Mouse (Mus musculus) cerebellum, adult 11 months (tissue): ENCODE data around the gene Apol8.

ENCODE experiments used
- DNase-seq: peaks from one replicate; pipeline ENCODE4 v3.0.0; 2022

Apol8 gene

DNA sequence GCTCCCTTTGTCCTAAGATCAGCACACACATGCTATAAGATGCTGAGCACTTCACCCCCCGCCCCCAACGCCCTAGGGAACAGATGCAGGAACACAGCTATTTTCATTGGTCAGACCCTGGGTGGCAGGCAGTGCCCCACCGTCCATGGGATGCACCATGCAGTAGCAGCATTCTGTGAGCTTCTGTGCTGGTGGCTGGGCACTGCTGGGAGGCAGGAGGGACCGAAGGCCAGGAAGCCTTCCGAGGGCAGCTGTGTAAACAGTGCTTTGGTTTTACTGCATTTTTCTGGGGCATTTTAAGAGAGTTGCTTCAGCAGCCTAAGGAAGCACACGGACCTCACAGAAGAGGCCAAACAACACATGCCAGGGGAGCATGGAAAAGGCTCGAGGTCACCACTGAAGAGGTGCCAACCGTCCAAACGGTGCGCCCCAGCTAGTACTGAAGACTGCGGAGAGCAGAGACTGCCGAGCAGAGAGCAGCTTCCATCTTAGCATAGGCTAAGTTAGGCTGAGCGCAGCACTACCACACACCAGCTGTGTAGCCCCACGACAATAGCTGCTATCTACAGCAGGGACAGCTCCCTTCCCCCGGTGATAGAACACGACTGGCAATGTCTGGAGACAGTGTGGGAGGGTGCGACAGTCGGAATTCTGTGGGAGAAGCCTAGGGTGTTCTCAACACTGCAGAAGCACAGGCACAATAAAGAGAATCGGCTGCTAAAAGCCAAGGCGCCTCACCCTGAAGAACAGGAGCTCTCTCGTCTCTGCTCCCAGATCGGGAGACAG, 27.4 kb upstream of the Apol8 start:
- DNase-seq: no peak

DNA sequence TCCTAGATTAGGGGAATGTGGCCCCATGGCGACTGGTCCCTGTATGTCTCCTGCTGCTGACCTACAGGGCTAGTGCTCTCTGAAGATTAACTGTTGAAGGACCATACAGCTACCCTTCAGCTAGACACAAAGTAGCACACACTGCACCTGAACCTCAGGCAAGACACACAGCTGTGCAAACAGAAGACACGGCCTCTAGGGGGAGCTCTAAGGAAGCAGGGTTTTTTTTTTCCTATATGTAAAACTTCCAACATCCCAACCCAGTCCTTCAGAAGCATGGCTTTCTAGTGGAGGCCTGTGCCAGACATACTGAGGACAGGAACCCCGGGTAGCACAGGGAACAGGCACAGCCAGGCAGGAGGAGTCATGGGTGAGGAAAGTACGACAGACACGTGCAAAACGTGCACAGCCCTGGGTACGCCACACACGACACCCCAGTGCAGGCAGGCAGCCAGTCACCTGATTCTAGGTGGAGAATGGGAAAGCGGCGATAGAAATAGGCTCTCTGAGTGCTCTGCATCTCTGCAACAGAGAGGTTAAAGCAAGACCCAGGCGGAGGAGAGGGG, 25.7 kb upstream of the Apol8 start:
- DNase-seq: no peak

DNA sequence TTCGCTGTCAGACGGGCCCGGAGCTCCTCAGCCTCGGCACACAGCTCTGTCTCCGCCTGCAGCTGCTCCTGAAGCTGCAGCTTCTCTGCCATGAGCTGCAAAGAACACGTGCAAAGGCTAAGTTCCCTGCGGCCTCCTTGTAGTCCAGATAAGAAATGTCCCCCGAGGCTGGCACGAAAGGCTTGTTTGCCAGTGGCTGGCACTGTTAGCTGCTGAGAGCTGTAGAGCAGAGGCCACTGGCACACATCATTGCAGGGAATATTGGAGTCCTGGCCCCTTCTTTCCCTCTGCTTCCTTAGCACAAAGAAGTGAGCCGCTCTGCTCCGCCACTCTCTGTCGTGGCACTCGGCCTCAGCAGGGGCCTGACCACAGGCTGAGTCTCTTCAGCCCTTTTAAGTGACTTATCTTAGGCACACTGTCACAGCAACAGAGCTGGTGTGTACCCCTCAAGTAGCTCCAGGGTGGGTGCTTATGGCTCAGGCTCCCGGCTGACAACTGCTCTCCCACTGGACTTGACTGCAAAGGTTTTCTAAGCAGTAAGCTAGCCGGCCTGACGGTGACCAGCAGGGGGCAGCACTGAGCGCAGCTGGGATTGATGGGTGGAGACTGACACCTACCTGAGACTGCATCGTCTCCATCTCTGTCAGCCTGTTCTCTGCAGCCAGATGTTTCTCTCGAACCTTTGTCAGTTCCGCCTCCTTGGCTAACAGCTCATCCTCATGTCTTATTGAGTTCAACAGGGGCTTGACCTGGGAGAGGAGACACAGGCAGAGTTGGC, 18.6 kb upstream of the Apol8 start:
- DNase-seq: peak; percentile 77

DNA sequence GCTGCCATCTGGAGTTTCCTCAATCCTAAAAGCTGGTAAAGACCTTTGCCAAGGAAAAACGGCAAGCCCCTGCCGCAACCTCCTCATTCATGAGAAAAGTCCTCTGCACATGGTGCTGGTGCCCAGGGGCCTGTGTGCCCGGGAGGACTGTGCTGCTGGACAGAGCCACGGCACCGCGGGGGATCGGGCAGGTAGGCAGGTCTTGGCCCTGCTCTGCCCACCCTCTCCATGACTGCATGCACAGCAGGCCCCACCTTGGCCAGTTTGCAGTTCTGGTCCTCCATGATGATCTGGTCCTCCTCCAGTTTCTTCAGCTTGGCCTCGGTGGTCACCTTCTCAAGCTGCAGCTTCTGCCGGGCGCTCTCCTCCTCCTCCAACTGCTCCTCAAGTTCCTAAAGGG, 17.5 kb upstream of the Apol8 start:
- DNase-seq: no peak

DNA sequence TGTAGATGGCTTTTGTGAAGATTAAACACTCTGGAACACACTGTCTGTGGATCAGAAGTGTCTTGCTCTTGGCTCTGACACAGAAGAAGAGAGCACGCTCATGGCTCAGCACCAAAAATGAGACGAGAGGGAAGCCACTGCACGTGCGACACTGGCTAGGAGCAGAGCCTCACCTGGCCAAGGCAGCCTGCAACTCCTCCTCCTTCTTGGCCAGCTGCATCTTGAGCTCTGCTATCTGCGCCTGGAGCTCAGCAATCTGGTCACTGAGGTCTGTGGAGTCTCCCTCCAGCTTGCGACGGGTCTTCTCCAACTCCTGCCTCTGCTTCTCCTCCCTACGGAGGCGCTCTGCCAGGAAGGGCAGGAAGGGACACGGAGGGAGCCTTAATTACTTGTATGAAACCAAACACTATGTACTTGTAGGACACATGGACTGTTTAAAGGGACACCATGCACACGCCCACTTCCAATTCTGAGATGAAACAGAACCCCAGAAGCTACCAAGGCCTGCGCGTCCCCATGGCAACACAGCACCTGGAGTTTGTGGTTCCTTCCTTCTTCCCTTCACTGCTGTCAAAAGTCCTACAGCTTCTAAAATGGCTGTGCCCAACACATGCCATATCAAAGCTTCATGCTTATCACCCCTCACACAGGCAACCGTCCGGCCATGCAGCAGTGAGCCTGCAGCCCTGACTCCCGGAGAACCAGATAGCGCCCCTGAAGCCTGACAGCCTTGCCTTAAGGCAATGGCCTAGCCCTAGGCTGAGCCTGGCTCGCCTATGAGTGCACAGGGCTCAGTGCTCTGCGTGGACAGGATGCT, 16.5 kb upstream of the Apol8 start:
- no peak for DNase-seq

DNA sequence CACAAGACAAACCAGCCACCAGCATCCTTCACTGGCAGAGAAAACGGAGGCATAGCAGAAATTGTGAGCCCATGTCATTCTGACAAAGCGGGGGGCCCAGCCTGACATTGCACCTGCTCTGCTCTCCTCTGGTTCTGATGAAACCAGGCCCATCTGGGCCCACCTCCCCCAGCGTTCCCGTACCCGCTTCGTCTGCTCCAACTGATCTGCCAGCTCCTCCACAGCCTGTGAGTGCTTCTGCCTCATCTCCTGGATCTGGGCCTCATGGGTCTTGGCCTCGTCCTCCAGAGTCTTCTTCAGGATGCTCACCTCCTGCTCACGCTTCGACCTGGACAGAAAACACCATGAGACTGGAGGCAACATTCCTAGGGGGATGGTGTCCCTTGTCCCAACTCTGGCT, 14.1 kb upstream of the Apol8 start:
- DNase-seq: no peak

DNA sequence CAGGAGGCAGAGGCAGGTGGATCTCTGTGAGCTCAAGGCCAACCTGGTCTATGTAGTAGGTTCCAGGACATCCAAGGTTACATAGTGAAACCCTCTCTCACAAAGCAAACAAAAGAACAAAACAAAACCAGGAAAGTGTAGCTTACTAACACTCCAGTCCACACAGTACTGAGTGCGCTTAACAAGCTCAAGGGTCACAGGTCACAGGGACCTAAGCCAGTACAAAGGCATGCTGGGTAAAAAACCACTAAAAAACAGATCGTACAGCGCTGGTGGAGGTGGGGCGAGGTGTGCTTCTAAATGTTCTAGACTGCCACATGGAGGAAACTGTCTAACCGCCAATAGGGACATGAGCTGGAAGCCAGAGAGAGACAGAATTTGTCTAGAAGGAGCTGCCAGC, 13.5 kb upstream of the Apol8 start:
- DNase-seq: no peak

DNA sequence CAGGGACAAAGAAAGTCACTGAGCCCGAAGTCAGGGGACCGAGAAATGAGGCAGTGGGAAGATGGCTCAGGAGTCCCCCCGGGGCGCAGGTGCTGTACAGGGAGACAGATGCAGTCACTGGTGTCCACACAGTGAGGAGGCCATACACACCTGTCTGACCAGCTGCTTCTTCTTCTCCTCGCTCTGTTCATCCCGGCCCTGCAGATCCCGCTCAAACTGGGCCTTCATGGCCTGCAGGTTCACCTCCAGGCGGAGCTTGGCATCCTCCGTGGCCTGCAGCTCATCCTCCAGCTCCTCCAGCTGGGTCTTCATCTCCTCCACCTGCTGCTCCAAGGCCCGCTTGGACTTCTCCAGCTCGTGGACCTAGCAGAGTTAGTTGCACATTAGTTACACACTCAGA, 10.2 kb upstream of the Apol8 start:
- DNase-seq: no peak

DNA sequence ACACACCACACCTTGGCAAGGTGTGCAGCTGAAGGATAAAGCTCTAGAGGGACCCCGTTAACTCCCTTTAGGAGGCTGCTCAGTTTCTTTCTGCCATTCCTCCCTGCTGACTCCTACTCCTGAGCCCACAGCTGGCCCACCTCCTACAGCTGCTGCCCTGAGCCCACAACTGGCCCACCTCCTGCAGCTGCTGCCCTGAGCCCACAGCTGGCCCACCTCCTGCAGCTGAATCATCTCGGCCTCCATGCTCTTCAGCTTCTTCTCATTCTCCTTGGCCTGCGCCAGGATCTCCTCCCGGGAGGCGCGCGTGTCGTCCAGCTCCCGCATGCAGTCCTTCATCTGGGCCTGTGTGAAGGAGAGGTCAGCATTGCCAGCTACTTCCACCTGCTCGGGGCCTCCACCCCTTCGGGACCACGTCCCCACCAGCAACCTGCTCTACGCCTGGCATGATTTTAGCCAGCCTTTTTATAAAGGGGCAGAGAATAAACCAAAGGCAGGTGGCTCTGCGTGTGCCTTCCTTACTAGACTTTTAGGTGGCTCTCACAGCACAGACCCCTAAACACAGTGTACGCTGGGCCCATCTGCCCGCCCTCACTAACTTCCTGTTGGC, 8.8 kb upstream of the Apol8 start:
- DNase-seq: no peak

DNA sequence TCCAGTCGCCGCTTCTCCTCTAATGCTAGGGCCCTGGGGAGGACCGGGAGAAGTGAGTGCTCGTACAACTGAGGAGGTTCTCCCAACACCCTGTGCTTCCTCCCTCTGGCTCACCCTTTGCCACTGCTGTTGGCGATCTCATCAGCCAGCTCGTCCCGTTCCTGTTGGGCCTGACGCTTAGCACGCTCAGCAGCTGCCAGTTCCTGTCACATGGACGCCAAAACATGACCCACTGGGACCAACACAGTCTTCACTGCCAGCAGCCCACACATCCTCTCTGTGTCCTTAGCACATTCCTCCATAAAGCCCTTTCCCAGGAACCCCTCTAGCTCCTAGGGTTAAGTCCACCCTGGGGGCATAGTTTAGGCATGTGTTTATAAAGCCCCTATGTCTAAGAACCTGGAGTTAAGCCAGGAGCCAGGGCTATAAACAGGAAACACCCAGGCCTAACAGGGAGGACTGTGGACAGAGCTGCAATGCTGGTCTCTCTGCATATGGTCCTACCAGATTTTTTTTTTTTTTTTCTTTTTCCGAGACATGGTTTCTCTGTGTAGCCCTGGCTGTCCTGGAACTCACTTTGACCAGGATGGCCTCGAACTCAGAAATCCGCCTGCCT, 7.7 kb upstream of the Apol8 start:
- no peak for DNase-seq

DNA sequence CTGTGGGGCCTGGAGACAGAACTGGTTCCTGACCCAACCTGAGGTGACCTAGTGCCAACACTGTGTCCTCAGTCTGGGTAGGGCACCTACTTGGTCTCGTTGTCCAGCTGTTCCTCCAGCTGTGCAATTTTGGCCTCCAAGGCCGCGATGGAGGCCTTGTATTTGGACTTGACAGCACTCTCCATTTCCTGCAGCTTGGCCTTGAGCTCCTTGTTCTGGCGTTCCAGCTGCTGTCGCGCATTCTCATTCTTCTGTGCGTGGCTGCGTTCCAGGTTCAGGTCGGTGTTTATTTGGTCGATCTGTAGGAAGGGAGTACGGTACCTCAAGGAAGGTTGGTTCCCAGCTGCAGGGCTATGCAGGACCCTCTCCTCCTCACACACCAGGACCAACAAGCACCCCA, 6.9 kb upstream of the Apol8 start:
- no peak for DNase-seq

DNA sequence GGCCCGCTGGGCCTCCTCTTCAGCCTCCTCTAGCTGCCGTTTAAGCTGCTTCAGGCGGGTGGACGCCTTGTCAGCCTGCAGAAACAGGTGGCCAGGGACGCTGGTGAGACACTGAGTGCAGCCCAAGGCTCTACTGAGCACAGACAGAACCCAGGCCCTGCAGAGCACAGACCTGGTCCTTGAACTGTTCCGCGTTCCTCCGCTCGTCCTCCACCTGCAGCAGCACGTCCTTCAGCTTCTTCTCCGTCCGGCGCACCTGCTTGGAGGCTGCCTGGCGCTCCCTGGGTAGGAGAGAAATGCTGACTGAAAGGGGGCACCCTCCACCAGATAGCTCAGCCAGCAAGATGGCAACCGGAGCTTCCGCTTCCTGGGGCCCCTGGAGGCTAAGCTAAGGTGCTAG, 6.2 kb upstream of the Apol8 start:
- no peak for DNase-seq

DNA sequence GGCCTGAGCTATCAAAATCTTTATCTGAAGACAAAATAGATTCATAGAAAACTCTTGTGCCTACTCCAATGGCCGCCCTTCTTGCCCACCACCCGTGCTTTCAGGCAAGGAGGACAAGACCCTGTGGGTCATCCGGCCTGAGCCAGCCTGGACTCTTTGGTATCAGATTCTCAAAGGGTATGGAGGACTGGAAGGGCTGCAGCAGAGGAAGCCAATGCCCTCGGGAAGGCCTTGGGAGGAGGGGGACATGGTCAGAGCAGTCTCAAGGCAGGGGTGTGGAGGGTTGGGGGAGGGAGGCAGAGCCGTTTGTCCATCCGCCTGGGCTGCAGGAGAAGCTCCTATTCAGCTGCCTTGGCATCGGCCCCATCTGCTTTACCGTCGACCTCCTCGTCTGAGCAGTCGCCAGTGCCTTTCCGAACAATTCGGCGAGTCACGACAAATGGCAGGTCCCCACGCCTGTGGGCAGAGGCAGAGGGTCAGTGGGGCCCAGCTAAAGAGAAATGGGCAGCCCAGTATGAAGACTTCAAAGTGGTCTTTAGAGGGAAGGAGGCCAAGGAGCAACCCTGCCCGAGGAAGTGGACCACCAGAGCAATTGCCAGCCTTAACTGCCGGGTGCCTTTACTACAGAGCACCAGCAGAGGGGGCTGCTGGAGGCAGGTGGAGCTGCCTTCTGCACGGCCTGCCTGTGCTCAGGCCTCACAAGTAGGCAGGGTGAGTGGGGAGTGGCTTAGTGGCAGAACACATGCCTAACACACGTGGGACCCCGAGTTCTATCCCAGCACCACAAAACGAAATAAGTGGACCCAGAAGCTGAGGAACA, 5.0 kb upstream of the Apol8 start:
- DNase-seq: no peak

DNA sequence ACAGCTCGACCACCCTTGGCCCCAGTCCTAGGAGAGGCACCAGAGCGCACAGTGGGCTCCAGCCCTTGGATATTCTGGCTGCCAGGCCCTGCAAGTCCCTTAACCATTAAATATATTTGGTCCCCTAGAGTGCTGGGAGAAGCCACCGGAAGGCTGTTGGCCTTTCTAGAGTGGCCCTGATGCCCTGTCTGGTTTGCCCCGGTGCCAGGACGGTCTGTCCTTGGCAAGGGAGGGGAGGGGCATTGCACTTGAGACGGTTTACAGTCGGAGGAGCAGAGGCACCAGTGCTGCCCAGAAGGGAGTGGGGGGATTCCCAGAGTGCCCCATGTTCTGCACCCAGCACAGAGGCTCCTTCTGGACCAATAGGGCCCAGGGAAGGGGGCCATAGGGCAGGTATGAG, 4.3 kb upstream of the Apol8 start:
- DNase-seq: no peak

DNA sequence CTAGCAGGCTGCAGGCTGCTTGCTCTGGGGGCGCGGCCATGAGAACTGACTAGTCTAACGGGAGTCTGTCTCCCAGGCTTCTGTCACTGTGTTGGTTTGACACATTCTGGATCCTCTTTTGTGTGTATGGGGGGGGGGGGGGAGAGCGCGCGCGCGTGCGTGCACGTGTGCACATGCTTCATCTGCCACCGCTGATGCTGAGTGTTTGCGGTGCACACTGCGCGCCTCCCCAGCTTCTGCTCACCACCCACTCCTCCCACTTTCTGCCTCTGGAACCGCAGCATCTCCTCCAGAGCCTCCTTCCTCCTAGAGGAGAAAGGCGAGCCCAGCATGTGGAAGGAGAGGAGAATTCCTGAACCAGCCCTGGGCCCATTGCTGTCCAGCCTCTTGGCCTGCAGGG, 3.2 kb upstream of the Apol8 start:
- no peak for DNase-seq

DNA sequence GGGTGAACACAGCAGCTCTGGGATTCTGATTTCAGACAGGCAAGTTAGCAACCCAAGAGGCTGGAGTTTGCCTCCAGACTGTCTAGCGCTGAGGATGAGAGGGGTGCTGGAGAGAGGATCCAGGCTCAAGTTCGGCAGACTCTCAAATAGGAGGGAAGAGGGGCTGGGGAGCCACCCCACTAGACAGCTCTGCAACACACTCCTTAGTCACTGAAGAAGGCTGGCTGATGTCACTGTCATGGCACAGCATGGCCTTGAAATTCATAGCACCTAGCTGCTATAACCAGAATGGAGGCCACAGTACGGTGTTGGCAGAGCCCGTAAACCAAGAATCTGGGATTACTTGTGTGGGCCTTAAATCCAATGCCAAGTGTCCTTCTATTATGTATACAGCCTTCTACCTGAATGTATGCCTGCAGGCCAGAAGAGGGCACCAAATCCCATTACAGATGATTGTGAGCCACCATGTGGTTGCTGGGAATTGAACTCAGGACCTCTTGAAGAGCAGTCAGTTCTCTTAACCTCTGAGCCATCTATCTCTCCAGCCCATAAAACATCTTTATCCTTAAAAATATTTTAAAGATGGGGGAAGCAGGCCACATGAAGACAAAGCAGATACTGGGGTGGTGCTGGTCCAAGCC, 903 bp upstream of the Apol8 start:
- no peak for DNase-seq

DNA sequence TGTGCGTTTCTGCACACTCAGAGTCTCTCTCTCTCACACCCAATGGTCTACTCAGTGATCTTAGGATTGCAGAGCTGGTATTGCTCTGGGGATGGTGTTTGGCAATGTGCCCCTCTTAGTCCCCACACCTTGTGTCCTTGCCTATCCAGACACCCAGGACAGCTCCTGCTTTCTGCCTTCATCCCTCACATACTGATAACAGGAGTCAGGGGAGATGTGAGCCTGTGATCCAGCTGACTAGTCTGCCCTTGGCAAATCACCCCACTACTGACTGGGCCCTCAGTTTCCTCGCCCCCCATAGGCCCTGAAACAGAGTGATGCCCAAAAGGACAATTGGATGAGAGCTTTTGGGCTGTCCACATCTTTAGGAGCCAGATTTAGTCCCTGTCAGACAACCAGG, 722 bp downstream of the Apol8 start:
- DNase-seq: no peak

DNA sequence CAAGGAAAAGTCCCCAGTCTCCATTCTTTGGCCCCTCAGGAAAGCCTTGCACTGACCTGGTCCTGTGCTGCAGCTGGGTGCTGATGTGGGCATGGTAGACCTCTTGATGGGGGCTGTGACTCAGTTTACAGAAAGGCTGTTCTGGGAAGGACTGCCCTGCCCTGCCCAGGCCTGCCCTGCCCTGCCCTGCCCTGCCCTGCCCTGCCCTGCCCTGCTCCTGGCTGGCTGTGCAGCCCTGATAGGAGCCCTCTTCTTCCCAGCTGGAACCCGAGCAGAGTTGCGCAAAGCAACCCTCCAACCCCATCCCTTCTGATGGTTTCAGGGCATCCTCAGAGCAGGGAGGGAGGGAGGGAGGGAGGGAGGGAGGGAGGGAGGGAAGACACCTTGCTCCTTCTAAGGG, 1.7 kb downstream of the Apol8 start:
- no peak for DNase-seq

DNA sequence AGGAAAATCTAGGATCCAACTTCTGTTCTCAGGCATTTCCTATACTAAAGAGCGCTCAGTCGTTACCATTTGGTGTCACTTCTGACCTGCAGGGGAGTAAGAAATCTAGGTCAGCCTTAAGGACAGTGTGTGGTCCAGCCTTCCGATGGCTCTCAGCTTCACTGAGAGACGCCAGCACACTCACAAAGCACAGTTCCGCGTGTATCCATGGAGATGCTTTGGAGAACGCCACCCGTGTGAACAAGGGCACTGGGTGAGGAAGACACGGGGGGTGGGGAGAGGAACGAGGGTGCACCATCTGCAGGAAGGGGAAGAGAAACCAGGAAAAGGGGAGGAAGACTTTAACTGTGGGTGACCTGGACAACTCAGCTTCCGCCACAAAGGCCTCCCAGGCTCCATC, 4.4 kb downstream of the Apol8 start:
- no peak for DNase-seq

DNA sequence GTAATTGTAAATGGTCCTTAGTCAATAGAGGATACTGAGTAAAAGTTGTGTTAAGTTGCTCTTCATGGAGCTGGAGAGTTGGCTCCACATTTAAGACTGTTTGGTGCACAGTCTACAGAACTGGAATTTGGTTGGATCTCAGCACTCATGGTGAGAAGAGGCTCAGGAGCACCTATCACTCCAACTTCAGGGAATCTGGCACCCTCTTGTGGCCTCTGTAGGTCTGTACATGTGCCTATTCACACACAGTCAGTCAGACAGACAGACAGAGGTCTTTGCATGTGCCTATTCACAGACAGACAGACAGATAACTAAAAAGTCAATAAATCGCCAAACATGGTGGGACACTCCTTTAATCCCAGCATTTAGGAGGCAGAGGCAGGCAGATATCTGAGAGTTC, 6.3 kb downstream of the Apol8 start:
- no peak for DNase-seq

DNA sequence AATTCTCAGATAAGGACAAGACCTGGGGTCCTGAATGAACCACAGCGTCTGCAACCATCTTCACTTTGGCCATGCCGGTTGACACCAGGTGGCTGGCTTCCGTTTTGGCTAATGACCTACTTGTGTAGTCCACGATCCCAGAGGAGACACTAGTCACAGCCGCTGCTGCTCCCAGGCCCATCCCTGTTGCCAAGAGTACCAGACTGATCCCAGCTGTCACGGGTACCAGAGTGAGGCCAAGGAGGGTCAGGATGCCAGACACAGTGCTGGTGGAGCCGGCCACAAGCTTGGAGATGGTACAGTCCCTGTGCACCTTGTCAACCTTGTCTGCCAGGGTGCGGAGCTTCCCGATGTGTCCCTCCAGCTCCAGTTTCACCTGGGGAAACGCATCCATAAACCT, 7.1 kb downstream of the Apol8 start:
- peak; percentile 57 for DNase-seq
